Mouse (Mus musculus) hindbrain, embryonic 13.5 days (tissue): ENCODE measurements at regions not wholly inside any gene's neighbourhood (a gene's known extent, or its start where the extent isn't known, plus 50 kb on each side); places are given as distances from the start of the nearest gene placed in this dataset.
A peak's percentile ranks its signal among the peaks of the same experiment; 100 is the strongest.
"Not testable (repeated sequence)": the region's sequence is repeated elsewhere in the genome, so short reads cannot be mapped to it uniquely, and the experiment has no call there.

Experiments used
- ATAC-seq: fragments of 200-750 bp; cut with Nextera tagmentation; 2 replicates; pipeline ENCODE4 v1.8.0; 2017; ENCODE audit warnings: moderate TSS enrichment; ENCODE audit not compliant: low FRiP score
- H3K27ac ChIP-seq: fragments of 300-500 bp; sonication (generic); 2 replicates; pipeline ENCODE4 v1.5.1; 2015; ENCODE audit warnings: inconsistent platforms, mild to moderate bottlenecking, moderate library complexity
- H3K27me3 ChIP-seq: fragments of 300-500 bp; sonication (generic); 2 replicates; pipeline ENCODE4 v1.6.1; 2015; ENCODE audit warnings: mild to moderate bottlenecking, inconsistent platforms
- H3K36me3 ChIP-seq: fragments of 300-500 bp; sonication (generic); 2 replicates; pipeline ENCODE4 v1.6.1; 2015; ENCODE audit warnings: mild to moderate bottlenecking, inconsistent platforms
- H3K4me1 ChIP-seq: fragments of 300-500 bp; sonication (generic); replicated peaks from 2 replicates; pipeline ENCODE4 v1.6.1; 2015; ENCODE audit warnings: inconsistent platforms
- H3K4me2 ChIP-seq: fragments of 300-500 bp; sonication (generic); 2 replicates; pipeline ENCODE4 v1.6.1; 2015; ENCODE audit warnings: inconsistent platforms, mild to moderate bottlenecking, moderate library complexity
- H3K4me3 ChIP-seq: fragments of 300-500 bp; sonication (generic); 2 replicates; pipeline ENCODE4 v1.5.1; 2015; ENCODE audit warnings: mild to moderate bottlenecking, inconsistent platforms
- H3K9ac ChIP-seq: fragments of 300-500 bp; sonication (generic); 2 replicates; pipeline ENCODE4 v1.6.1; 2015; ENCODE audit warnings: mild to moderate bottlenecking, inconsistent platforms
- H3K9me3 ChIP-seq: fragments of 300-500 bp; sonication (generic); 2 replicates; pipeline ENCODE4 v1.6.1; 2016; ENCODE audit warnings: inconsistent platforms
- WGBS: fragments of 180-500 bp; shearing (Covaris S2); methylation state at CpG from one replicate; pipeline ENCODE4 v1.1.7; 2015; 5-methylcytosine and 5-hydroxymethylcytosine counted together

DNA sequence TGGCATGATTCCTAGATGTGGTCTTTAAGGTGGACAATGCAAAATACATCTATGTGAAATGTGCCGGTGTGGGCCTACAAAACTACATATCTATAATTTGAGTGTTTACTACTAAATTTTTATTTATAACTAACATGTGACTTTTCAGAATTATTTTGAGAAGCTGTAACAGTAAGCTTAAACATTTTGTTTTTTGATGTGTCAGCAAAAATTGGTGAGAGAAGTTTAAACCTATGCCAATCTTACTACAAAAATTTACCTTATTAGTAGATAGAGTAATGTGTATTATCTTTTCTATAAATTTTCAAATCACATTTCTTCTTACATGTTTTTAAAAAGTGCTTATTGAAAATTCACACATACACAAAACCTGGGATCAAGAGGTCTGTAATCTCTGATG, 525.1 kb upstream of the Rorb start:
- no peak overlapping the region for H3K9ac ChIP-seq
- H3K9me3 ChIP-seq = no peaks in the 10 kb centered on the region
- no peaks in the 10 kb centered on the region for H3K4me1 ChIP-seq
- H3K27ac ChIP-seq = no peak overlapping the region
- no peak overlapping the region for H3K4me2 ChIP-seq
- WGBS = 100% methylated on average over 1 of the region's 1 CpGs
- H3K36me3 ChIP-seq = no peaks in the 10 kb centered on the region
- ATAC-seq = no peak
- H3K27me3 ChIP-seq = no peaks in the 10 kb centered on the region
- H3K4me3 ChIP-seq = no peak overlapping the region

DNA sequence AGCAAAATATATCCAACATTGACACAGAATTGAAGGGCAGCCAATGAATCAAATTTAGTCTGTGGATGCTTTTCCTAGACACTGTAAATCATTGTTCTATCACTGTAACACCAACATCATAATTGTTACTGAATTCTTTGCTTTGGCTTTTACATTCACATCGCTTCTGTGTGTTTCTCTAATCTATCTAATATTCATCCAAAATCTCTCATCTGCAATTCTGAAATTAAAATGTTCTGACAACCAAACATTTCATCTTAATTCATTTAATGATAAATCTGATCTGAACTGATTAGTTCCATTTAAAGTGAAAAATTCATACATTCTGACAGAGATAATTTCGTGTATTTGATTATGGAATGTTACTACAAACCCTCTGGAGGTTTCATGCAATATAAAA, 476.9 kb upstream of the Rorb start:
- no peak overlapping the region for H3K27ac ChIP-seq
- WGBS = 64% methylated on average over 2 of the region's 2 CpGs
- H3K27me3 ChIP-seq = no peaks in the 10 kb centered on the region
- H3K4me1 ChIP-seq = no peaks in the 10 kb centered on the region
- H3K4me2 ChIP-seq = no peak overlapping the region
- no peaks in the 10 kb centered on the region for H3K36me3 ChIP-seq
- no peak overlapping the region for H3K4me3 ChIP-seq
- H3K9ac ChIP-seq = no peak overlapping the region
- no peaks in the 10 kb centered on the region for H3K9me3 ChIP-seq
- no peak for ATAC-seq

- not testable (repeated sequence) for ATAC-seq, H3K9me3 ChIP-seq, H3K36me3 ChIP-seq, H3K27ac ChIP-seq, H3K27me3 ChIP-seq, H3K4me2 ChIP-seq, H3K9ac ChIP-seq, H3K4me1 ChIP-seq, H3K4me3 ChIP-seq
- WGBS = 92% methylated on average over 10 of the region's 10 CpGs
Observed at GRCm38 (mm10) chr19:19575000-19575544, 464.1 kb upstream of the Rorb start.

- WGBS = 88% methylated on average over 2 of the region's 2 CpGs
- H3K9me3 ChIP-seq = no peaks in the 10 kb centered on the region
- peak; percentile 69 for ATAC-seq
- no peak overlapping the region for H3K4me2 ChIP-seq
- H3K27ac ChIP-seq = no peak overlapping the region
- no peaks in the 10 kb centered on the region for H3K4me1 ChIP-seq
- no peak overlapping the region for H3K4me3 ChIP-seq
- H3K27me3 ChIP-seq = no peaks in the 10 kb centered on the region
- H3K36me3 ChIP-seq = no peaks in the 10 kb centered on the region
- H3K9ac ChIP-seq = no peak overlapping the region
Observed at GRCm38 (mm10) chr19:19564657-19565056, 453.7 kb upstream of the Rorb start.

DNA sequence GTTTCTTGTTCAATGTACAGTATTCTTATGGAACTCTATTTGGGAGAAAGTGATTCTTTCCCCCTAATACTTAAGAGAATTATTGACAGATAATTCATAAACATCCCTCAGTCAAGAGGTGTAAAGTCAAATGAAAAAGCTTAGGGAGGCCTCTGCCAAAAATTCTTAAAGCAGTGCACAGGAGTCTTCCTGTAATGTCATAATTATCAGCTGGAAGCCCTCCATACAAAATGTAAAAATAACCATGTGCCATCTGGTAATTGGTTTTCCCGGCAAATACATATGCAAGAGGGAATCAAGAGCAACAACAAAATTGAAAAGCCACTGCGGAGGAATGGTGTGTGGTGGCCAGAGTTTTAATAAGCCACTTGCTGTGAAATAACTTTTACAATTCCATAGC, 424.1 kb upstream of the Rorb start:
- H3K9me3 ChIP-seq = no peaks in the 10 kb centered on the region
- 62% methylated on average over 2 of the region's 2 CpGs for WGBS
- H3K4me1 ChIP-seq = no peaks in the 10 kb centered on the region
- no peak overlapping the region for H3K4me3 ChIP-seq
- no peak overlapping the region for H3K4me2 ChIP-seq
- no peak for ATAC-seq
- no peak overlapping the region for H3K27ac ChIP-seq
- H3K36me3 ChIP-seq = no peaks in the 10 kb centered on the region
- H3K27me3 ChIP-seq = no peaks in the 10 kb centered on the region
- H3K9ac ChIP-seq = no peak overlapping the region

DNA sequence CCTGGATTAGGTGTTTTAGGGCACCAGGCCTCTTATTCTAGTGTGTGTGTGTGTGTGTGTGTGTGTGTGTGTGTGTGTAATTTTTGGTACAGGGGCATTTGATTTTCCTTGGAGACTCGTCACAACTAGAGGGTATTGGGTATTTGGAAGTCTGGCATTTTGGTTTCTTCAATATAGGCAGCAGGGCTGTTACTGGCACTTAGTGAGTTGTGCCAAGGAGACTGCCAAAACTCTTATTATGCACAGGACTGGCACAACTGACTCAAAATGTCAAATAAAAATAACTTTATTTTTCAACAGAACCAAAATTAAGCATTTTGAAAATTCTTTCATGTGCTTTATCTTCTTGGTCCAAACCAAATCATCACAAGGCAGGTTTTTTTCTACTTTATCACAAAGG, 413.2 kb upstream of the Rorb start:
- 87% methylated on average over 1 of the region's 1 CpGs for WGBS
- Histone ChIP-seq H3K36me3 (no peaks in the 10 kb centered on the region), H3K9me3 (no peaks in the 10 kb centered on the region), H3K4me3 (no peak overlapping the region), H3K27me3 (no peaks in the 10 kb centered on the region), H3K27ac (no peak overlapping the region), H3K4me2 (no peak overlapping the region), H3K4me1 (peaks cover 5% of the 10 kb centered on the region; the same call in 1 of the 2 replicates), H3K9ac (no peak overlapping the region)
- ATAC-seq = no peak

GRCm38 (mm10) chr19:19523629-19524028, 412.6 kb upstream of the Rorb start:
- Histone ChIP-seq H3K9ac (no peak overlapping the region), H3K9me3 (no peaks in the 10 kb centered on the region), H3K4me1 (peaks cover 5% of the 10 kb centered on the region; the same call in 1 of the 2 replicates), H3K4me3 (no peak overlapping the region), H3K36me3 (no peaks in the 10 kb centered on the region), H3K27me3 (no peaks in the 10 kb centered on the region), H3K27ac (no peak overlapping the region), H3K4me2 (no peak overlapping the region)
- no peak for ATAC-seq
- WGBS = 86% methylated on average over 2 of the region's 2 CpGs

GRCm38 (mm10) chr19:19478192-19478932, 367.4 kb upstream of the Rorb start:
- Histone ChIP-seq H3K4me3 (no peak overlapping the region), H3K9ac (no peak overlapping the region), H3K27ac (no peak overlapping the region), H3K9me3 (no peaks in the 10 kb centered on the region), H3K27me3 (no peaks in the 10 kb centered on the region), H3K4me2 (no peak overlapping the region), H3K4me1 (no peaks in the 10 kb centered on the region), H3K36me3 (no peaks in the 10 kb centered on the region)
- 62% methylated on average over 2 of the region's 2 CpGs for WGBS
- no peak for ATAC-seq
